Mouse (Mus musculus): ENCODE measurements around the gene Plscr2.

DNA sequence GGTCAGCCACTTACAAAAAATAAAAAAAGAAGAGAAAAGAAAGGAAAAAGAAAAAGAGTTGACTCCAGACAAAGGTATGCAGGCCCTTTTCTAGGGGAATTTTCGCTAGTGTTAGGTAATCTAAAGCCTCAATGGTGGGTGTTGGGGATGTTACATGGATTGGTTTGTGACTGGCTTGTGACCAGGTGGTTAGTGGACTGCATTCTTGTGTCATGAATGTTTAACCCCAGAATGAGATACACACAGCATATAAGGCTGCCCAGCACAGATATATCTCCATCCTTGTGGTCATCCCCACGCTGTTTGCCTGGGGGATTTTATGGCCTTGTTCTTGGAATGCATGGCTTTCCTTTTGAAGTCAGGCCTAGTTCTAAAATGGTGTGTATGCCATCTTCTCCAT lies 2.1 kb upstream of the Plscr2 start:
- TF ChIP-seq POLR2A (IDR thresholded peaks at IDR 0.05; ENCODE audit: low read depth, low read length) = no peak
- TF ChIP-seq CTCF (IDR thresholded peaks at IDR 0.05; ENCODE audit: extremely low read depth, insufficient read depth, insufficient read length, insufficient replicate concordance) = no peak

Measured in spleen, adult 2 months (tissue).